Mouse (Mus musculus) small intestine, adult 2 months (tissue): ENCODE data around the gene Cd180.

Source experiments
- CTCF ChIP-seq: fragments of 200-500 bp; IDR thresholded peaks from 2 replicates; pipeline ENCODE4 v1.5.1; 2012; ENCODE audit warnings: low read depth, mild to moderate bottlenecking, control low read depth, inconsistent platforms, low read length, moderate library complexity, mixed read lengths; ENCODE audit not compliant: insufficient replicate concordance, insufficient read length; ENCODE audit errors: extremely low read depth
- POLR2A ChIP-seq: fragments of 200-500 bp; IDR thresholded peaks from 2 replicates; pipeline ENCODE4 v1.6.1; 2012; ENCODE audit warnings: low read depth, mild to moderate bottlenecking, control low read depth, inconsistent platforms, low read length, moderate library complexity

- TF ChIP-seq CTCF (no peak), POLR2A (no peak)
Measured at GRCm38 (mm10) chr13:102728035-102728434, 34.7 kb downstream of the Cd180 start.
